Mouse (Mus musculus) colon, adult 2 months (tissue): ENCODE measurements around the gene Zfp445. TPM values are rescaled to one million over a fixed set of nuclear protein-coding genes. Genes with fewer than 3 reads are reported as not detected.

ENCODE experiments used
- polyA plus RNA-seq: library from polyadenylated mRNA; depleted of rRNA; stranded (reverse); fragments of >200 nt; gene quantifications from 2 replicates; pipeline ENCODE4 v1.2.3, GENCODE M21; 2012; rRNA removed

The Zfp445 gene
- polyA plus RNA-seq = 13.3 and 14.7 TPM in 2 replicates

DNA sequence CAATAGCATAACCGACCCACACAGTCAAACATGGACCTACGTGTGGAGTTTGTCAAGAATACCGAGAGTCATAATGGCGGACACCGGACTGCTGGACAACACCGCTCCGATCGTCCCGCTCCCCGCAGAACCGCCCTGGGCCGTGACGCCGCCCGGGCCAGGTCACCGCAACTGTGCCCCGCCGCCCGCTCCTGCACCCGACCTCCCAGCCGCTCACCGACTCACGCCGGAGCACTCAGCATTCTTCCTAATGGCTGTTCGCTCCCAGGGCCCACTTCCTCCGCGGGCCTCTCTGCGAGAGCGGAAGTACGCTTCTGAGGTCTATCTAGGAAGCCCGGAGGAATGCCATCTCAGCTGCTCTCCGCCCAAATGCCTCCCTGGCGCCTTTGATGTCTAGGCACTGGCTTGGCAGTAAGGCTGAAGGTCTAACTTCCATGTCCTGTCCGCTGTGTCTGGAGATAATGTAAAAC is at the start of gene Zfp445:
TSS of gene Zfp445 (minus strand) at position 310 of the 470 bp plus-strand sequence.

DNA sequence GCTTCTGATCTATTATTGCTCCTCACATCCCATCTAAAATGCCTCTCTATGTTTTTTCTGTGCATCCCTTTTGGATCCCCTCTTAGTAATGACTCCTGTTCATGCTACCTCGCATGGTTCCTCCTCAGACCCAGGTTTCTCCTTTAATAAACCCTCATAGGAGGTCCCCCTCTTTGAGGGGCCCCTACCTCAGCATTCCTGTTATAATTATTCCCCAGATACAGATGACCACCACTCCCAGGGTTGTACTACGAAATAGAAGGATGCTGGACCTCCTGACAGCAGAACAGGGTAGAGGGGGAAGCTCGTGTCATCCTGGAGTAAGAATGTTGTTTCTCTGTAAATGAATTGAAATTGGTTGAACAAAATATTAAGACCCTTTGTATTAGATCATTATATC is 19.6 kb upstream of the Zfp445 start, which contains the start of gene Zkscan7:
TSS of gene Zkscan7 (plus strand) at position 301 of the 400 bp plus-strand sequence.

DNA sequence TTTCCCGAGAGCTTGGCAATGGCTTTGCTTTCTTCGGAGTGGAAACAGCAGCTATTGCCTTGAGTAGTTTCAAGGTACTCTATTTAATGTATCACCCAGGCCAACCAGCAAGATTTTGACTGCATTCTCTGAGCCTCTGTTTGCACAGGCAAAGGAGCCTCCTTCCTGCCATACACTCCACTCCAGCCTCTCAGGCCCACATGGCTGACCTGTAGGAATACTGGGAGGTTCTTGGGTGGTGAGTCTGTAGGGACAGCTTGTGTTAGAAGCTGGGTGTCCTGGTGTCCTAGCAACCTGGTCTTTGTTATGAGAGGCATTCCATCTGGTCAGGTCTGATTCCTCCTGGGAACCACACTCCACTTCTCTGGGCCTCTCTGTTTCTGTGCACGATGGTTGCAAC is 22.0 kb downstream of the Zfp445 start, which contains the start of gene Gm35549:
TSS of gene Gm35549 (minus strand) at position 276 of the 400 bp plus-strand sequence.

DNA sequence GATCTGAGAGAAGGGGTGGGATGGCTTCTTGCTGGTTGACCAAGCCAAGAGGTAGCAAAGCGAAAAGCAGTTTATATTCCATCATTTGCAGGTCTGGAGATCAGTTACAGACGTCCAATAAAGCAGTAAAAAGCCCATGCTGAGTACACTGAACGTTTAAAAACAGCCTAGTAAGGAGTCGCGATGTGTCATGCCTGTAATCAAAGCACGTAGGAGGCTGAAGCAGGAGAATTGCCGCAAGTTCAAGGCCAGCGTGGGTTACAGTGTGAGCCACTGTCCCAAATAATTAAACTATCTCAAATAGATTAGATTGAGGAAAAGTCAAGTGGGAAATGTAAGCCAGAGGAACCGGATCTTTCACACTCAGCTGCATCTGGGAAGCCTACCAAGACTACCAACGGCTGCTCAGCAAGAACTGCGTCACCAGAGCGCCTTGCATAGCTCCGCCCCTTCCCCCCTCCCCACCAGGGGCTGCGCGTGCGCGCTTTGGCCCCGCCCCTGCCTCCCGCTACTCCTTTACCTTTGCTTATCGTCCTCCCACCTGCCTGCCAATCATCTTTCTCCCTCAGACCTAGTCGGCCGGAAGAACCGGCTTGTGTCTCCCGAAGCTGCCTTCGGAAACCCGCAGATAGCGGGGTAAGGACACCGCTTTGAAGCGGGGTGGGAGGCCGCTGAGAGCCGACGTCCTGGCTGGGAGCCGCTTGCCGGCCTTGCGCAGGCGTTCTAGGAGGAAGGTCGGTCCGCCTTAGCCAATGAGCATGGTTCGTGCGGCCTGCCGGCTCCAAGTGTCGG is 60.6 kb downstream of the Zfp445 start, which contains the start of gene Tcaim:
TSS of gene Tcaim (plus strand) at position 487 of the 792 bp plus-strand sequence.

Other genes starting within 250 kb of the Zfp445 start
- gene Topaz1, start 118.7 kb downstream of the Zfp445 start, polyA plus RNA-seq = not detected in 2 replicates
- gene Tcaim, start 60.5 kb downstream of the Zfp445 start, polyA plus RNA-seq = 1.5 and 2.2 TPM in 2 replicates
- not detected in 2 replicates for gene Gm35549, start 22.0 kb downstream of the Zfp445 start, polyA plus RNA-seq
- 3.0 and 3.2 TPM in 2 replicates for gene Zkscan7, start 19.7 kb upstream of the Zfp445 start, polyA plus RNA-seq
- 0.42 and 0.45 TPM in 2 replicates for gene Zfp105, start 57.1 kb upstream of the Zfp445 start, polyA plus RNA-seq
- 1.5 and 1.9 TPM in 2 replicates for gene 1110059G10Rik, start 85.0 kb upstream of the Zfp445 start, polyA plus RNA-seq
- gene Kif15, start 85.0 kb upstream of the Zfp445 start, polyA plus RNA-seq = 1.7 and 3.0 TPM in 2 replicates
- 12.4 and 20.1 TPM in 2 replicates for gene Tmem42, start 155.3 kb upstream of the Zfp445 start, polyA plus RNA-seq
- gene Tgm4, start 168.7 kb upstream of the Zfp445 start, polyA plus RNA-seq = 0.06 TPM in 1 of 2 replicates, not detected in the other
- gene Zdhhc3, start 247.2 kb upstream of the Zfp445 start, polyA plus RNA-seq = 162 and 307 TPM in 2 replicates
- 14.6 and 16.3 TPM in 2 replicates for gene Exosc7, start 247.2 kb upstream of the Zfp445 start, polyA plus RNA-seq